ENCODE assay signal across 23 mouse cellular contexts in the genomic region with DNA sequence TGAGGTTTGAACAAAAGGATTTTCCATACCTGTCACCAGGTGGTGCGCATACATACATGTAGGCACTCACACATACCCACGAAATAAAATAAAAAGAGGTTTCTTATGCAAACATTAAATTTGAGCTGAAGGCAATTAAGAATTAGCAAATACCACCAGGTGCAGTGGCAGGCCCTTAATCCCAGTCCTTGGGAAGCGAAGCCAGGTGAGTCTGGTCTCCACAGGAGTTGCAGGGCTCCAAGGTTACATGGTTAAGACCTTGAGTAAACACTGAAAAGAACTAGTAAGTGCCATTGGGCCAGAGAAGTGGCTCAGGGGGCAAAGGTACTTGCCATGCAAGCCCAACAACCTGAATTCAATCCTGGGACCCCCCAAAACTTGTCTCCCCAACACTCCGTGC. TPM values are rescaled to one million over a fixed set of nuclear protein-coding genes. Genes with fewer than 3 reads are reported as not detected.
DNase-seq lines count a peak whose midpoint lies in the region; ATAC-seq and TF ChIP-seq lines count a peak whose summit lies in the region.
"Had no signal": no experiment of that assay in that cellular context is flagged by ENCODE, and none has a peak within 500 bp of the region (broad histone marks: within the 10 kb centered on the region; RNA-seq: fewer than 3 reads in every experiment).

No protein-coding gene starts in this region.

- no peak for TF ChIP-seq POLR2A in lung, adult 2 months (IDR thresholded peaks at IDR 0.05; ENCODE audit: borderline replicate concordance, extremely low read depth, low read depth, low read length)

- H3K27ac ChIP-seq in lung, embryonic 15.5 days, result peak overlapping the region; percentile 55; the same call in 1 of the 2 replicates
- H3K27ac ChIP-seq in lung, embryonic 16.5 days (ENCODE audit: low read length), result peak overlapping the region; percentile 68
- H3K27ac ChIP-seq: forebrain, embryonic 10.5 days; forebrain, embryonic 13.5 days; heart, adult 2 months; heart, embryonic 10.5 days; heart, embryonic 13.5 days; hindbrain, embryonic 12.5 days; hindbrain, embryonic 15.5 days had no signal

- WGBS in lung, adult 2 months, result 67% methylated on average over 4 of the region's 4 CpGs
- WGBS in lung, embryonic 15.5 days, result 62% methylated on average over 4 of the region's 4 CpGs
- 56% methylated on average over 4 of the region's 4 CpGs for WGBS in lung, embryonic 16.5 days

- no peaks in the 10 kb centered on the region for H3K9me3 ChIP-seq in lung, embryonic 15.5 days
- H3K9me3 ChIP-seq in lung, embryonic 16.5 days (ENCODE audit: control insufficient read depth, low read length), result no peaks in the 10 kb centered on the region
- H3K9me3 ChIP-seq: forebrain, embryonic 10.5 days; forebrain, embryonic 13.5 days; heart, embryonic 10.5 days; heart, embryonic 13.5 days; hindbrain, embryonic 12.5 days; hindbrain, embryonic 15.5 days had no signal

- peak; percentile 52; the same call in 1 of the 2 replicates for ATAC-seq in lung, embryonic 15.5 days (ENCODE audit: borderline replicate concordance, extremely low read depth, low FRiP score, low TSS enrichment)
- ATAC-seq in lung, embryonic 16.5 days (ENCODE audit: low read depth), result peak; percentile 76
- ATAC-seq in CD4-positive, CD25-positive, alpha-beta regulatory T cell, adult 4 months, result no peak
- ATAC-seq: activated CD4-positive, CD25-positive, alpha-beta regulatory T cell, adult 4 months; forebrain, embryonic 13.5 days; forebrain, embryonic 16.5 days had no signal

- no peaks in the 10 kb centered on the region for H3K36me3 ChIP-seq in lung, embryonic 15.5 days
- H3K36me3 ChIP-seq in lung, embryonic 16.5 days (ENCODE audit: control insufficient read depth, insufficient read depth, low read length), result no peaks in the 10 kb centered on the region
- H3K36me3 ChIP-seq: forebrain, embryonic 10.5 days; heart, embryonic 10.5 days; heart, embryonic 13.5 days; hindbrain, embryonic 12.5 days; hindbrain, embryonic 15.5 days had no signal

- H3K9ac ChIP-seq in lung, embryonic 15.5 days, result no peak overlapping the region
- H3K9ac ChIP-seq in lung, embryonic 16.5 days (ENCODE audit: low read length), result no peak overlapping the region
- H3K9ac ChIP-seq: forebrain, embryonic 13.5 days; heart, embryonic 13.5 days; hindbrain, embryonic 12.5 days; hindbrain, embryonic 15.5 days had no signal

- H3K4me1 ChIP-seq in lung, adult 2 months (ENCODE audit: control insufficient read depth, insufficient read depth, low read length), result no peaks in the 10 kb centered on the region
- peaks cover 14% of the 10 kb centered on the region for H3K4me1 ChIP-seq in lung, embryonic 15.5 days
- H3K4me1 ChIP-seq in lung, embryonic 16.5 days (replicated peaks; ENCODE audit: control insufficient read depth, insufficient read depth, low read length), result peaks cover 11% of the 10 kb centered on the region
- H3K4me1 ChIP-seq: forebrain, embryonic 10.5 days; forebrain, embryonic 13.5 days; heart, embryonic 10.5 days; hindbrain, embryonic 12.5 days; hindbrain, embryonic 15.5 days had no signal

- no peak for TF ChIP-seq CTCF in lung, adult 2 months (IDR thresholded peaks at IDR 0.05; ENCODE audit: insufficient read depth, low read length)

- no peaks in the 10 kb centered on the region for H3K27me3 ChIP-seq in lung, embryonic 15.5 days
- H3K27me3 ChIP-seq in lung, embryonic 16.5 days (ENCODE audit: control insufficient read depth, insufficient read depth, low read depth, low read length), result no peaks in the 10 kb centered on the region

- no peak overlapping the region for H3K4me3 ChIP-seq in lung, adult 2 months (replicated peaks; ENCODE audit: extremely low read depth, low read depth, low read length)
- H3K4me3 ChIP-seq in lung, embryonic 15.5 days, result no peak overlapping the region
- no peak overlapping the region for H3K4me3 ChIP-seq in lung, embryonic 16.5 days (ENCODE audit: low read length)
- H3K4me3 ChIP-seq: forebrain, embryonic 10.5 days; forebrain, embryonic 13.5 days; heart, adult 2 months; heart, embryonic 10.5 days; heart, embryonic 13.5 days; hindbrain, embryonic 12.5 days; hindbrain, embryonic 15.5 days had no signal

- peak; percentile 8 for DNase-seq in lung, adult 2 months
- no peak for DNase-seq in lung, postnatal 10 days
- peak; percentile 39 for DNase-seq in lung, postnatal 36 days
- DNase-seq: adrenal gland, adult 8-10 months; adrenal gland, postnatal 25 days; cerebellum, adult 11-12 months; cerebellum, adult 8-10 months; cerebellum, postnatal 10 days; gastrocnemius, postnatal 10 days; gastrocnemius, postnatal 36 days; heart, adult 2 months had no signal

- H3K4me2 ChIP-seq in lung, embryonic 15.5 days, result no peak overlapping the region
- H3K4me2 ChIP-seq in lung, embryonic 16.5 days (ENCODE audit: low read depth, low read length), result no peak overlapping the region
- H3K4me2 ChIP-seq: forebrain, embryonic 13.5 days; heart, embryonic 13.5 days; hindbrain, embryonic 12.5 days; hindbrain, embryonic 15.5 days had no signal

RNA-seq across cellular contexts. Expression of gene Tmem170, which starts 7.1 kb away (rescaled TPM):
- polyA plus RNA-seq in lung, adult 2 months (2012; rRNA removed), result 4.0 and 5.0 TPM in 2 replicates
- 9.2 and 10.2 TPM in 2 replicates for polyA plus RNA-seq in lung, embryonic 15.5 days (2015; fragmentation: Nextera tagmentation; extraction: Ambion mirVana)
- polyA plus RNA-seq in lung, embryonic 16.5 days (2015; fragmentation: Nextera tagmentation; extraction: Ambion mirVana), result 10.1 and 10.9 TPM in 2 replicates
- polyA plus RNA-seq in CD4-positive, CD25-positive, alpha-beta regulatory T cell, adult 4 months (2017; shearing (Covaris generic)), result 1 to 10 TPM; 7.5 to 9.2 TPM

RNA-seq across cellular contexts. Expression of gene Chst5, which starts 26.6 kb away (rescaled TPM):
- polyA plus RNA-seq in lung, adult 2 months (2012; rRNA removed), result 7.1 and 7.6 TPM in 2 replicates
- 11.4 and 12.0 TPM in 2 replicates for polyA plus RNA-seq in lung, embryonic 15.5 days (2015; fragmentation: Nextera tagmentation; extraction: Ambion mirVana)
- 14.2 and 15.4 TPM in 2 replicates for polyA plus RNA-seq in lung, embryonic 16.5 days (2015; fragmentation: Nextera tagmentation; extraction: Ambion mirVana)
- not detected for polyA plus RNA-seq in CD4-positive, CD25-positive, alpha-beta regulatory T cell, adult 4 months (2017; shearing (Covaris generic))
- polyA plus RNA-seq: activated CD4-positive, CD25-positive, alpha-beta regulatory T cell, adult 4 months; C2C12; heart, adult 2 months had no signal

RNA-seq across cellular contexts. Expression of gene Cfdp1, which starts 29.5 kb away (rescaled TPM):
- polyA plus RNA-seq in lung, adult 2 months (2012; rRNA removed), result 3.6 and 7.9 TPM in 2 replicates
- 195 and 203 TPM in 2 replicates for polyA plus RNA-seq in lung, embryonic 15.5 days (2015; fragmentation: Nextera tagmentation; extraction: Ambion mirVana)
- 193 and 203 TPM in 2 replicates for polyA plus RNA-seq in lung, embryonic 16.5 days (2015; fragmentation: Nextera tagmentation; extraction: Ambion mirVana)
- 100 to 1,000 TPM; 120 to 140 TPM for polyA plus RNA-seq in CD4-positive, CD25-positive, alpha-beta regulatory T cell, adult 4 months (2017; shearing (Covaris generic))

RNA-seq across cellular contexts. Expression of gene Tmem231, which starts 50.1 kb away (rescaled TPM):
- polyA plus RNA-seq in lung, adult 2 months (2012; rRNA removed), result 8.0 and 8.2 TPM in 2 replicates
- 18.1 and 18.2 TPM in 2 replicates for polyA plus RNA-seq in lung, embryonic 15.5 days (2015; fragmentation: Nextera tagmentation; extraction: Ambion mirVana)
- polyA plus RNA-seq in lung, embryonic 16.5 days (2015; fragmentation: Nextera tagmentation; extraction: Ambion mirVana), result 17.5 and 19.6 TPM in 2 replicates
- 1 to 10 TPM; 2.5 to 3.5 TPM for polyA plus RNA-seq in CD4-positive, CD25-positive, alpha-beta regulatory T cell, adult 4 months (2017; shearing (Covaris generic))

RNA-seq across cellular contexts. Expression of gene Gabarapl2, which starts 56.9 kb away (rescaled TPM):
- polyA plus RNA-seq in lung, adult 2 months (2012; rRNA removed), result 26.2 and 58.2 TPM in 2 replicates
- 181 and 184 TPM in 2 replicates for polyA plus RNA-seq in lung, embryonic 15.5 days (2015; fragmentation: Nextera tagmentation; extraction: Ambion mirVana)
- polyA plus RNA-seq in lung, embryonic 16.5 days (2015; fragmentation: Nextera tagmentation; extraction: Ambion mirVana), result 195 and 218 TPM in 2 replicates
- 100 to 1,000 TPM; 205 to 239 TPM for polyA plus RNA-seq in CD4-positive, CD25-positive, alpha-beta regulatory T cell, adult 4 months (2017; shearing (Covaris generic))

Comparison
In these comparisons a context has a peak if more than half of its experiments do, and no peak if none do; other contexts are left out.
1. RNA of gene Cfdp1, which starts 29.5 kb away (polyA plus RNA-seq): 193 to 203 TPM in lung, embryonic 16.5 days, 195 to 203 TPM in lung, embryonic 15.5 days and 120 to 140 TPM in CD4-positive, CD25-positive, alpha-beta regulatory T cell, adult 4 months; 3.6 to 7.9 TPM in lung, adult 2 months; every median in the first group is over 10 times any median in the second.